Comparison of ENCODE assay signal across 10 mouse cellular contexts in genomic region chr4:115878216-115878678, GRCm38 (mm10). TPM values are rescaled to one million over a fixed set of nuclear protein-coding genes. Genes with fewer than 3 reads are reported as not detected.
DNase-seq lines count a peak whose midpoint lies in the region; ATAC-seq and TF ChIP-seq lines count a peak whose summit lies in the region.
"Had no signal": no experiment of that assay in that cellular context is flagged by ENCODE, and none has a peak within 500 bp of the region (broad histone marks: within the 10 kb centered on the region; RNA-seq: fewer than 3 reads in every experiment).

No protein-coding gene starts in this region.

- no peak overlapping the region for H3K9ac ChIP-seq in heart, adult 2 months (ENCODE audit: low read depth, low read length)
- peak overlapping the region; percentile 49 for H3K9ac ChIP-seq in forebrain, embryonic 11.5 days (ENCODE audit: low read length)

- peaks cover 16% of the 10 kb centered on the region for H3K4me1 ChIP-seq in heart, embryonic 10.5 days
- peaks cover 3% of the 10 kb centered on the region for H3K4me1 ChIP-seq in heart, adult 2 months (ENCODE audit: control insufficient read depth, insufficient read depth, low read length)
- H3K4me1 ChIP-seq in E14TG2a.4 (replicated peaks; ENCODE audit: low read depth, low read length), result peaks cover 27% of the 10 kb centered on the region
- peaks cover 22% of the 10 kb centered on the region for H3K4me1 ChIP-seq in forebrain, embryonic 11.5 days (replicated peaks; ENCODE audit: control insufficient read depth, insufficient read depth, low read length)
- H3K4me1 ChIP-seq in thymus, adult 2 months (replicated peaks; ENCODE audit: control insufficient read depth, insufficient read depth, low read length), result no peaks in the 10 kb centered on the region

- TF ChIP-seq CTCF in heart, adult 2 months (IDR thresholded peaks at IDR 0.05), result no peak
- TF ChIP-seq CTCF in E14TG2a.4 (conservative IDR thresholded peaks at IDR 0.05; ENCODE audit: low read length), result no peak
- no peak for TF ChIP-seq CTCF in thymus, adult 2 months (IDR thresholded peaks at IDR 0.05; ENCODE audit: borderline replicate concordance, control insufficient read depth, extremely low read depth, insufficient read depth, low read length, poor library complexity)
- TF ChIP-seq CTCF in left cerebral cortex, adult 2 months (IDR thresholded peaks at IDR 0.05), result no peak

- H3K4me2 ChIP-seq in forebrain, embryonic 11.5 days (ENCODE audit: low read depth, low read length, severe bottlenecking), result peak overlapping the region; percentile 28; the same call in 1 of the 2 replicates

- H3K27ac ChIP-seq in heart, embryonic 10.5 days, result 0 out of 2 replicates have a peak overlapping the region, but pooled peaks have one; percentile 17
- H3K27ac ChIP-seq in heart, adult 2 months, result no peak overlapping the region
- H3K27ac ChIP-seq in forebrain, embryonic 11.5 days (ENCODE audit: low read depth, low read length), result peak overlapping the region; percentile 68
- no peak overlapping the region for H3K27ac ChIP-seq in thymus, adult 2 months (ENCODE audit: control insufficient read depth, insufficient read depth, low read length)
- no peak overlapping the region for H3K27ac ChIP-seq in left cerebral cortex, adult 2 months

- peaks cover 43% of the 10 kb centered on the region for H3K27me3 ChIP-seq in heart, embryonic 10.5 days (ENCODE audit: insufficient read depth, poor library complexity, severe bottlenecking)
- no peaks in the 10 kb centered on the region for H3K27me3 ChIP-seq in heart, adult 2 months (ENCODE audit: control insufficient read depth, insufficient read depth, low read length)
- H3K27me3 ChIP-seq in E14TG2a.4 (ENCODE audit: insufficient read depth, low read length), result peaks cover 92% of the 10 kb centered on the region
- no peaks in the 10 kb centered on the region for H3K27me3 ChIP-seq in forebrain, embryonic 11.5 days (ENCODE audit: control insufficient read depth, insufficient read depth, low read length)
- no peaks in the 10 kb centered on the region for H3K27me3 ChIP-seq in thymus, adult 2 months (ENCODE audit: control insufficient read depth, insufficient read depth, low read length)

- no peaks in the 10 kb centered on the region for H3K9me3 ChIP-seq in heart, embryonic 10.5 days
- H3K9me3 ChIP-seq in E14TG2a.4 (ENCODE audit: low read length), result peaks cover 5% of the 10 kb centered on the region; the same call in 1 of the 2 replicates
- H3K9me3 ChIP-seq in forebrain, embryonic 11.5 days (ENCODE audit: control insufficient read depth, low read length), result no peaks in the 10 kb centered on the region

- H3K79me2 ChIP-seq in heart, adult 2 months (replicated peaks; ENCODE audit: control insufficient read depth, insufficient read depth, low read length), result no peaks in the 10 kb centered on the region

- peak overlapping the region; percentile 33 for H3K4me3 ChIP-seq in heart, embryonic 10.5 days
- H3K4me3 ChIP-seq in heart, adult 2 months, result no peak overlapping the region
- H3K4me3 ChIP-seq in E14TG2a.4 (replicated peaks; ENCODE audit: low read length), result peak overlapping the region; percentile 27
- no peak overlapping the region for H3K4me3 ChIP-seq in forebrain, embryonic 11.5 days (ENCODE audit: low read depth, low read length)
- no peak overlapping the region for H3K4me3 ChIP-seq in thymus, adult 2 months (ENCODE audit: control insufficient read depth, insufficient read depth, low read length)
- H3K4me3 ChIP-seq in left cerebral cortex, adult 2 months, result no peak overlapping the region

- WGBS in heart, embryonic 10.5 days, result 3% methylated on average over 11 of the region's 11 CpGs
- WGBS in heart, adult 2 months, result 22% methylated on average over 11 of the region's 11 CpGs
- 1% methylated on average over 11 of the region's 11 CpGs for WGBS in forebrain, embryonic 11.5 days
- 87% methylated on average over 11 of the region's 11 CpGs for WGBS in thymus, adult 2 months

- TF ChIP-seq EP300 in heart, adult 2 months (IDR thresholded peaks at IDR 0.05; ENCODE audit: insufficient read depth, low read depth, low read length), result no peak

- H3K36me3 ChIP-seq in heart, embryonic 10.5 days, result peaks cover 32% of the 10 kb centered on the region
- H3K36me3 ChIP-seq in heart, adult 2 months (ENCODE audit: control insufficient read depth, insufficient read depth, low read length), result no peaks in the 10 kb centered on the region
- H3K36me3 ChIP-seq in E14TG2a.4 (ENCODE audit: insufficient read depth, low read length), result peaks cover 38% of the 10 kb centered on the region
- H3K36me3 ChIP-seq in forebrain, embryonic 11.5 days (ENCODE audit: control insufficient read depth, insufficient read depth, low read length), result no peaks in the 10 kb centered on the region
- H3K36me3 ChIP-seq in thymus, adult 2 months (ENCODE audit: control insufficient read depth, insufficient read depth, low read length), result peaks cover 16% of the 10 kb centered on the region

- intact Hi-C loops in heart, adult 2 months (cut with DNase I), result no loop called here
- intact Hi-C loops in left cerebral cortex, postnatal 25 days (cut with DNase I), result no loop called here
- intact Hi-C loops in left cerebral cortex, adult 2 months (cut with DNase I), result no loop called here

- peak; percentile 69 for ATAC-seq in forebrain, embryonic 11.5 days (replicated peaks; ENCODE audit: low FRiP score)

- no peak for TF ChIP-seq POLR2A in heart, adult 2 months (IDR thresholded peaks at IDR 0.05; ENCODE audit: insufficient read depth, low read depth, low read length)
- no peak for TF ChIP-seq POLR2A in thymus, adult 2 months (IDR thresholded peaks at IDR 0.05; ENCODE audit: control insufficient read depth, extremely low read depth, insufficient read depth, low read length, poor library complexity)

- DNase-seq in heart, embryonic 10.5 days (ENCODE audit: low spot score), result no peak
- DNase-seq in heart, adult 2 months, result no peak
- peak; percentile 81 for DNase-seq in forebrain, embryonic 11.5 days (ENCODE audit: low spot score)
- peak; percentile 19 for DNase-seq in lung, postnatal 14 days
- DNase-seq in thymus, adult 2 months, result no peak
- DNase-seq in left cerebral cortex, postnatal 25 days (ENCODE audit: low spot score in 2 of 2), result no peak
- DNase-seq in left cerebral cortex, adult 2 months (ENCODE audit: extremely low spot score in 1 of 2, low spot score in 2 of 2), result no peak
- DNase-seq: gastrocnemius, postnatal 36 days had no signal

RNA-seq across cellular contexts. Expression of gene Kncn, which starts 6.0 kb away (rescaled TPM):
- polyA plus RNA-seq in heart, embryonic 10.5 days (2016; fragmentation: Nextera tagmentation; extraction: Ambion mirVana), result not detected in 2 replicates
- not detected for total RNA-seq in heart, adult 2 months (2021)
- polyA plus RNA-seq in heart, adult 2 months (2012; rRNA removed), result 0.18 TPM in 1 of 2 replicates, not detected in the other
- polyA plus RNA-seq in forebrain, embryonic 11.5 days (2014; fragmentation: Nextera tagmentation; extraction: Ambion mirVana), result not detected in 2 replicates
- 0.09 and 0.15 TPM in 2 replicates for polyA plus RNA-seq in thymus, adult 2 months (2012; rRNA removed)
- total RNA-seq in left cerebral cortex, postnatal 25 days (2021), result under 1 TPM; 0.21 to 0.23 TPM
- under 1 TPM; 0.45 to 0.70 TPM for total RNA-seq in left cerebral cortex, adult 2 months (2021)
- total RNA-seq: gastrocnemius, postnatal 36 days; megakaryocyte, adult 5-6 weeks had no signal

RNA-seq across cellular contexts. Expression of gene 6430628N08Rik, which starts 12.2 kb away (rescaled TPM):
- not detected in 2 replicates for polyA plus RNA-seq in heart, embryonic 10.5 days (2016; fragmentation: Nextera tagmentation; extraction: Ambion mirVana)
- not detected for total RNA-seq in heart, adult 2 months (2021)
- not detected in 2 replicates for polyA plus RNA-seq in heart, adult 2 months (2012; rRNA removed)
- polyA plus RNA-seq in forebrain, embryonic 11.5 days (2014; fragmentation: Nextera tagmentation; extraction: Ambion mirVana), result not detected in 2 replicates
- polyA plus RNA-seq in thymus, adult 2 months (2012; rRNA removed), result 0.17 TPM in 1 of 2 replicates, not detected in the other
- total RNA-seq in left cerebral cortex, postnatal 25 days (2021), result under 1 TPM; 0.27 to 0.37 TPM
- total RNA-seq in left cerebral cortex, adult 2 months (2021), result 1 to 10 TPM in 1 of 2 experiments, under 1 TPM in 1; 0.77 to 1.1 TPM
- total RNA-seq: gastrocnemius, postnatal 36 days; megakaryocyte, adult 5-6 weeks had no signal

RNA-seq across cellular contexts. Expression of gene Mknk1, which starts 39.2 kb away (rescaled TPM):
- 22.7 and 23.0 TPM in 2 replicates for polyA plus RNA-seq in heart, embryonic 10.5 days (2016; fragmentation: Nextera tagmentation; extraction: Ambion mirVana)
- total RNA-seq in heart, adult 2 months (2021), result 10 to 100 TPM; 18.3 to 20.6 TPM
- 32.1 and 42.1 TPM in 2 replicates for polyA plus RNA-seq in heart, adult 2 months (2012; rRNA removed)
- 21.9 and 25.8 TPM in 2 replicates for polyA plus RNA-seq in forebrain, embryonic 11.5 days (2014; fragmentation: Nextera tagmentation; extraction: Ambion mirVana)
- polyA plus RNA-seq in thymus, adult 2 months (2012; rRNA removed), result 101 and 136 TPM in 2 replicates
- 10 to 100 TPM; 33.1 to 38.6 TPM for total RNA-seq in left cerebral cortex, postnatal 25 days (2021)
- total RNA-seq in left cerebral cortex, adult 2 months (2021), result 10 to 100 TPM; 37.6 to 38.7 TPM

RNA-seq across cellular contexts. Expression of gene Mob3c, which starts 50.4 kb away (rescaled TPM):
- 5.9 and 9.8 TPM in 2 replicates for polyA plus RNA-seq in heart, embryonic 10.5 days (2016; fragmentation: Nextera tagmentation; extraction: Ambion mirVana)
- 1 to 10 TPM; 3.2 to 4.3 TPM for total RNA-seq in heart, adult 2 months (2021)
- 7.4 and 9.3 TPM in 2 replicates for polyA plus RNA-seq in heart, adult 2 months (2012; rRNA removed)
- 3.1 and 5.0 TPM in 2 replicates for polyA plus RNA-seq in forebrain, embryonic 11.5 days (2014; fragmentation: Nextera tagmentation; extraction: Ambion mirVana)
- polyA plus RNA-seq in thymus, adult 2 months (2012; rRNA removed), result 36.4 and 36.8 TPM in 2 replicates
- 1 to 10 TPM; 3.3 to 4.4 TPM for total RNA-seq in left cerebral cortex, postnatal 25 days (2021)
- total RNA-seq in left cerebral cortex, adult 2 months (2021), result 1 to 10 TPM; 4.0 to 4.4 TPM

Comparison
In these comparisons a context has a peak if more than half of its experiments do, and no peak if none do; other contexts are left out.
1. H3K27ac ChIP-seq: peak in heart, embryonic 10.5 days (single experiment) and forebrain, embryonic 11.5 days (single experiment); none in heart, adult 2 months (single experiment), thymus, adult 2 months (single experiment) and left cerebral cortex, adult 2 months (single experiment).
2. H3K4me3 ChIP-seq: peak in heart, embryonic 10.5 days (single experiment) and E14TG2a.4 (single experiment); none in heart, adult 2 months (single experiment), forebrain, embryonic 11.5 days (single experiment), thymus, adult 2 months (single experiment) and left cerebral cortex, adult 2 months (single experiment).
3. DNase-seq: peak in forebrain, embryonic 11.5 days (single experiment) and lung, postnatal 14 days (single experiment); none in heart, embryonic 10.5 days (single experiment), heart, adult 2 months (0 of 2), thymus, adult 2 months (single experiment), left cerebral cortex, postnatal 25 days (0 of 2) and left cerebral cortex, adult 2 months (0 of 2).